9 mouse cellular contexts compared by ENCODE assay signal in the genomic region with DNA sequence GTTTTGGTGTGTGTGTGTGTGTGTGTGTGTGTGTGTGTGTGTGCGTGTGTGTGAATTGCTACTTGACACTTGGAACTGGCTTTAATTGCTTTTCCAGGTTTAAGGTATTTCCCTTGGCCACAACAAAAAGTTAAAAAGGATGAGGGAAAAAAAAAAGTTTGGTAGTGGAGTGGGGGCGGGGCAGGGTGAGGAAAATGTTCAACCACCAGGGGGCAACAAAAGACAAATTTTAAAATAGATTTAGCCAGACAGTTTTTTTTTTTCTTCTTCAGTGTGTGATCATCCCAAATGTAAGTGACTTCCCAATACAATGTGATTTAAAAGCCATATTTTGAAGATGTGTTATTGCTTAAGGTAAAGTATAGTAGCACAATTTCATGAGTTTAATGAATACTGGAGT. TPM values are rescaled to one million over a fixed set of nuclear protein-coding genes. Genes with fewer than 3 reads are reported as not detected.
DNase-seq lines count a peak whose midpoint lies in the region; ATAC-seq and TF ChIP-seq lines count a peak whose summit lies in the region.
"Had no signal": no experiment of that assay in that cellular context is flagged by ENCODE, and none has a peak within 500 bp of the region (broad histone marks: within the 10 kb centered on the region; RNA-seq: fewer than 3 reads in every experiment).

No protein-coding gene starts in this region.

- H3K9ac ChIP-seq in hindbrain, embryonic 14.5 days = no peak overlapping the region
- no peak overlapping the region for H3K9ac ChIP-seq in neural tube, embryonic 13.5 days
- H3K9ac ChIP-seq: liver, embryonic 15.5 days had no signal

- intact Hi-C loops in left cerebral cortex, postnatal 36 days (cut with DNase I) = loop anchor here (1.0 to 10.0 kb wide), 6 partner anchors 495 to 1587 kb away; no protein-coding TSS in a partner anchor

- peaks cover 2% of the 10 kb centered on the region; the same call in 1 of the 2 replicates for H3K4me1 ChIP-seq in embryonic fibroblast, embryonic 13.5 days (ENCODE audit: control insufficient read depth, insufficient read depth, low read length)
- peaks cover 8% of the 10 kb centered on the region for H3K4me1 ChIP-seq in hindbrain, embryonic 14.5 days (replicated peaks; ENCODE audit: control insufficient read depth, insufficient read depth, low read length)
- H3K4me1 ChIP-seq in neural tube, embryonic 13.5 days (replicated peaks) = peaks cover 18% of the 10 kb centered on the region
- H3K4me1 ChIP-seq: liver, embryonic 15.5 days had no signal

- H3K4me2 ChIP-seq in hindbrain, embryonic 14.5 days (replicated peaks) = peak overlapping the region; percentile 24
- H3K4me2 ChIP-seq in neural tube, embryonic 13.5 days = peak overlapping the region; percentile 27
- H3K4me2 ChIP-seq: liver, embryonic 15.5 days had no signal

- H3K27me3 ChIP-seq in hindbrain, embryonic 14.5 days (ENCODE audit: control insufficient read depth, insufficient read depth, low read length) = peaks cover 14% of the 10 kb centered on the region; the same call in 1 of the 2 replicates
- H3K27me3 ChIP-seq in neural tube, embryonic 13.5 days = peaks cover 12% of the 10 kb centered on the region; the same call in 1 of the 2 replicates

- H3K27ac ChIP-seq in embryonic fibroblast, embryonic 13.5 days (ENCODE audit: insufficient read depth, low read length) = peak overlapping the region; percentile 65; the same call in 1 of the 2 replicates
- no peak overlapping the region for H3K27ac ChIP-seq in hindbrain, embryonic 14.5 days
- no peak overlapping the region for H3K27ac ChIP-seq in neural tube, embryonic 13.5 days (replicated peaks)
- H3K27ac ChIP-seq: liver, embryonic 15.5 days had no signal

- 23% methylated on average over 2 of the region's 2 CpGs for WGBS in hindbrain, embryonic 14.5 days
- 10% methylated on average over 2 of the region's 2 CpGs for WGBS in neural tube, embryonic 13.5 days

- DNase-seq in left cerebral cortex, adult 18-20 months (ENCODE audit: low spot score in 2 of 2) = peak; percentile 49 to 51
- DNase-seq in left cerebral cortex, adult 11 months (ENCODE audit: low spot score) = no peak
- peak; percentile 79 for DNase-seq in adipocyte (ENCODE audit: low spot score)
- peak; percentile 80 for DNase-seq in hindbrain, embryonic 14.5 days (ENCODE audit: low spot score)
- peak; percentile 13 to 43 for DNase-seq in left cerebral cortex, postnatal 36 days (ENCODE audit: low spot score in 2 of 2)
- DNase-seq in spleen, postnatal 36 days (ENCODE audit: low spot score in 2 of 2) = no peak

- no peak for TF ChIP-seq CTCF in embryonic fibroblast, embryonic 13.5 days (IDR thresholded peaks at IDR 0.05; ENCODE audit: borderline replicate concordance, insufficient read depth, low read length)

- no peak for TF ChIP-seq POLR2A in embryonic fibroblast, embryonic 13.5 days (IDR thresholded peaks at IDR 0.05; ENCODE audit: low read depth, low read length)

- no peak for ATAC-seq in hindbrain, embryonic 14.5 days (ENCODE audit: low FRiP score)
- no peak for ATAC-seq in neural tube, embryonic 13.5 days (ENCODE audit: low read depth)

- no peak overlapping the region for H3K4me3 ChIP-seq in embryonic fibroblast, embryonic 13.5 days (ENCODE audit: insufficient read depth, low read length)
- no peak overlapping the region for H3K4me3 ChIP-seq in hindbrain, embryonic 14.5 days (replicated peaks; ENCODE audit: low read length)
- H3K4me3 ChIP-seq in neural tube, embryonic 13.5 days = no peak overlapping the region
- H3K4me3 ChIP-seq: liver, embryonic 15.5 days had no signal

- no peaks in the 10 kb centered on the region for H3K9me3 ChIP-seq in hindbrain, embryonic 14.5 days (ENCODE audit: control insufficient read depth, low read length)
- H3K9me3 ChIP-seq in neural tube, embryonic 13.5 days = no peaks in the 10 kb centered on the region
- H3K9me3 ChIP-seq: liver, embryonic 15.5 days had no signal

- H3K36me3 ChIP-seq in hindbrain, embryonic 14.5 days (replicated peaks; ENCODE audit: control insufficient read depth, insufficient read depth) = no peaks in the 10 kb centered on the region
- H3K36me3 ChIP-seq in neural tube, embryonic 13.5 days = no peaks in the 10 kb centered on the region
- H3K36me3 ChIP-seq: liver, embryonic 15.5 days had no signal

RNA-seq across cellular contexts. Expression of gene Adamts1, which starts 4.7 kb away (rescaled TPM):
- total RNA-seq in left cerebral cortex, adult 18-20 months (2021) = 10 to 100 TPM in 1 of 2 experiments, 1 to 10 TPM in 1; 9.2 to 10.0 TPM
- 40.6 and 68.9 TPM in 2 replicates for polyA plus RNA-seq in embryonic fibroblast, embryonic 13.5 days (2011; ENCODE audit: insufficient read length, low read depth, missing spikeins)
- 12.0 and 12.7 TPM in 2 replicates for polyA plus RNA-seq in hindbrain, embryonic 14.5 days (2014; fragmentation: Nextera tagmentation; extraction: Ambion mirVana)
- total RNA-seq in left cerebral cortex, postnatal 36 days (2021) = 10 to 100 TPM in 1 of 2 experiments, 1 to 10 TPM in 1; 8.8 to 10.3 TPM
- 10.1 and 12.1 TPM in 2 replicates for polyA plus RNA-seq in neural tube, embryonic 13.5 days (2015; fragmentation: Nextera tagmentation; extraction: Ambion mirVana)

Comparison
In these comparisons a context has a peak if more than half of its experiments do, and no peak if none do; other contexts are left out.
1. DNase-seq: peak in left cerebral cortex, adult 18-20 months (2 of 2), adipocyte (single experiment), hindbrain, embryonic 14.5 days (single experiment) and left cerebral cortex, postnatal 36 days (2 of 2); none in left cerebral cortex, adult 11 months (single experiment) and spleen, postnatal 36 days (0 of 2).